Mouse (Mus musculus): Measurements from ENCODE around the gene Slc39a2.
"Not testable (repeated sequence)": the region's sequence is repeated elsewhere in the genome, so short reads cannot be mapped to it uniquely, and the experiment has no call there.

Gene Slc39a2

DNA sequence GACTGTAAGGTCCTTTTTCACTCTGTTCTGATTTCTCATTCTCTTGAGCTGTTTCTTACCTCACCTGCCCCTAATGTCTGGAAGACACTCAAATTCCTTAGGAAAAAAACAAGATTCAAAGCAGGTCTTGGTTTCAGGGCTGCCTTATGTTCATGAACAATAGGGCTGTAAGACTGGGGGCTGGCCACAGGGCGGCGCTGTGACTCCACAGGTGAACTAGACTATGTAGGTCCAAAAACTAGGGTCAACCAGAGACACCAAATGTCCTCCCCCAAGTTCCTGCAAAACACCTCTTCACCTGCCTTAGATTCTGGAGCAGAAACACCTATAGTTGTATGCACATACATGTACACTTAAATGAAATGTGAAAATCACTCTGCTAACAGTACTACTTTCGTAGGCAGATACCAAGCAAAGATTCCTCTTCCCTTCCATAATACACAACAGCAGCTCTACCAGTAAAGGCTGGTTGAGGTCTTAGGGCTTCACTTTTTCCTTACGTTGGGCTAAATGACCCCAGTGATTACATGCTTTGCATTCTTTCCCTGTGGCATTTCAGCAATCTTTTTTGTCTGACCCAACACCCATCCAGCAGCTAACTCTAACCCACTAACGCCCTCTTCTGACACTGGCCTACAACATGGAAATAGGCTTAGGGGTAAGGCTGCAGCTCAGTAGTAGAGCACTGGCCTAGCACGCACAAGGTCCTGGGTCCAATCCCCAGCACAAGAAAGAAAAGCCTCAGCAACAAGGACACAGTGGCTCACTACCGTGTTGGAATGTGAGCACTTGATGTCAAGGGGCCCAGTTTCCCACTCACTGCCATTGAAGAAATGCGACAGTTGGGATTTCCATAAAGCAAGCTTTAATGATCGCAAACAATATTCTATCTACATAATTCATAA, 10.4 kb downstream of the Slc39a2 start:
- in situ Hi-C loops (cut with MboI; ENCODE audit: low sequenced_read_pairs) = no loop called here

DNA sequence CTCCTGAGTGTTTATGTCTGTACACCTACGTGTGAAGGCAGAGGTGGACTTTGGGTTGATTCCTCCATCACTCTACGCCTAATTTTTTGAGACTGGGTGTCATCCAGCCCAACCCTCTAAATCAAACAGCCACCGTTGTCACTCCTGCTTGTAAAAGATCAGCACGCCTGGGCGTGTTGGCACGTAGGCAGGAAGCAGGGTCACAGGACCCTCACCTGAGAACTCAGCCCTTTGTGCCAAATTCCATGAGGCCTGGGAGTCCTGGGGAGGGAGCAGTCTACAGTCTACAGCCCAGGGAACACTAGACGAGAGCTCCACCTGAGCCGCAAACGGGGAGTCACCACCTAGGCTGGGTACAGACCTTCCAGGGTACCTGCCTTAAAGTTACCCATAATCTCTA, 11.1 kb downstream of the Slc39a2 start:
- in situ Hi-C loops (cut with MboI; ENCODE audit: low sequenced_read_pairs) = no loop called here

- in situ Hi-C loops (cut with MboI; ENCODE audit: low sequenced_read_pairs) = loop anchor here (5.0 kb wide), 1 partner anchor 103 kb away; no protein-coding TSS in a partner anchor
These were observed 12.0 kb downstream of the Slc39a2 start for GRCm38 (mm10) chr14:51904706-51905105.

- in situ Hi-C loops (cut with MboI; ENCODE audit: low sequenced_read_pairs) = loop anchor here (5.0 kb wide), 1 partner anchor 101 kb away; no protein-coding TSS in a partner anchor
These were observed 13.4 kb downstream of the Slc39a2 start for GRCm38 (mm10) chr14:51906102-51906501.

- in situ Hi-C loops (cut with MboI; ENCODE audit: low sequenced_read_pairs) = no loop called here
These were observed 18.6 kb downstream of the Slc39a2 start for GRCm38 (mm10) chr14:51911301-51911700.

- in situ Hi-C loops (cut with MboI; ENCODE audit: low sequenced_read_pairs) = no loop called here
These were observed 19.8 kb downstream of the Slc39a2 start for GRCm38 (mm10) chr14:51912391-51913061.

GRCm38 (mm10) chr14:51913062-51913959, 20.6 kb downstream of the Slc39a2 start:
- in situ Hi-C loops (cut with MboI; ENCODE audit: low sequenced_read_pairs) = no loop called here

GRCm38 (mm10) chr14:51913960-51914762, 21.5 kb downstream of the Slc39a2 start, which contains the start of gene Ndrg2:
Gene Ndrg2 (minus strand): TSS chr14:51914158.
- in situ Hi-C loops (cut with MboI; ENCODE audit: low sequenced_read_pairs) = no loop called here

GRCm38 (mm10) chr14:51915030-51915429, 22.3 kb downstream of the Slc39a2 start:
- in situ Hi-C loops (cut with MboI; ENCODE audit: low sequenced_read_pairs) = no loop called here

- in situ Hi-C loops (cut with MboI; ENCODE audit: low sequenced_read_pairs) = no loop called here
These were observed 23.9 kb downstream of the Slc39a2 start for GRCm38 (mm10) chr14:51916539-51916938.

- in situ Hi-C loops (cut with MboI; ENCODE audit: low sequenced_read_pairs) = no loop called here
These were observed 25.4 kb downstream of the Slc39a2 start, which contains the start of gene Tppp2 for GRCm38 (mm10) chr14:51918125-51918524. Gene Tppp2 (plus strand): TSS chr14:51918425.

- in situ Hi-C loops (cut with MboI; ENCODE audit: low sequenced_read_pairs) = no loop called here
These were observed 26.3 kb downstream of the Slc39a2 start for GRCm38 (mm10) chr14:51918966-51919365.

- in situ Hi-C loops (cut with MboI; ENCODE audit: low sequenced_read_pairs) = no loop called here
These were observed 29.3 kb downstream of the Slc39a2 start for GRCm38 (mm10) chr14:51921759-51922570.

- in situ Hi-C loops (cut with MboI; ENCODE audit: low sequenced_read_pairs) = no loop called here
These were observed 29.8 kb downstream of the Slc39a2 start, which contains the start of gene Rnase13 for GRCm38 (mm10) chr14:51922571-51922865. Gene Rnase13 (minus strand): TSS chr14:51922773.

DNA sequence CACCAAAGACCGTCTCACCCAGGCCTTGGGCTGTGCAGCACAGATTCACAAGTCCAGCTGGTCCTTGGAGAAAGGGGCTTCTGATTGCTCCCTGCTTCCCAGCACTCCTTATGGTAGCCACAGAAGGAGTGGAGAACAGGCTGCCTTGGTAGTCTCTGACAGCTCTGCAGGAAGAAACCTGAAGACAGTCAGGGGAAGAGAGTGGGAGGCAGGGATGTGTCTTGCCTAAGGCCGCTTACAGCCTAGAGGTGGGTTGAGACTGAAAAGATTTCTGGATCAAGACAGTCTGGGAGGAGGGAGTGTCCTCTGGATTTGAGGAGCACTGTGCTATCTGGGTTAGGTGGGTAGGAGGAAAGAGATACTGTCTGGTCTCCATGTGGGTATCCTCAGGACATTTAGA, 30.2 kb downstream of the Slc39a2 start:
- in situ Hi-C loops (cut with MboI; ENCODE audit: low sequenced_read_pairs) = no loop called here

DNA sequence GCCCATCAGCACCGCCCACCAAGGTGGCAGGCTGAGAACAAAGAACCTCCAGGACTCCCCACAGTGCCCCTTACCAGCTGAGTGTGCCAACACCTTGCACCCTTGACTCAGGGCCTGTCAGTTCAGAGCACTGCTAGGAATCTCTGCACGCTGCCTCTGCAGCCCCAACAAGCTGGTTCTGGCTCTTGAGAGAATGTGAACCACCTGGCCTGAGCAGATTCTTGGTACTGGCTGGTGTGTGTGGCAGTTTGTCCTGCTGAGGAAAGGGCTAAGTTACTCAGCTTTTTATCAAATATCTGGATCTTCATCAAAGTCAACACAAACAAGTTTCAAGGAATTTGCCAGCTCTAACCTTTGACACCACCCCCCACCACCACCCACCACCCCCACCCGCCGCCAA, 30.8 kb downstream of the Slc39a2 start:
- in situ Hi-C loops (cut with MboI; ENCODE audit: low sequenced_read_pairs) = no loop called here

DNA sequence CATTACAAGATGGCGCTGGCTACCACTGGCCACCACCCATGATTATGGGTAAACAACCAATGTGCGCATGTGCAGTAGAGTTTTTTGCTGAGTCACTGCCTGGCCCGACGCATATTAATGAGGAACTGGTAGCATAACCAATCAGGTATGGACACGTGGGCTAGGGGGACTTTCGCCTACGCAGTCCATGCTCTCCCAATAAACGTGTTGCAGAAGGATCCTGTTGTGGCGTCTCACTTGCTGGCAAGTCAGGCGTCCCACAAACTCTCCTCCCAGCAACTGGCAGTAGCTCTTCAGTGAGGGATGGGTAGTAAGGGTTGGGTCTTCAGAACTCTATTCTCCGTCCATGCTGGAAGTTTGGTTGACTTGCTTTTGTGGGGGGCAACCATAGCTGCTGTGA, 34.2 kb downstream of the Slc39a2 start:
- in situ Hi-C loops (cut with MboI; ENCODE audit: low sequenced_read_pairs) = not testable (repeated sequence)

DNA sequence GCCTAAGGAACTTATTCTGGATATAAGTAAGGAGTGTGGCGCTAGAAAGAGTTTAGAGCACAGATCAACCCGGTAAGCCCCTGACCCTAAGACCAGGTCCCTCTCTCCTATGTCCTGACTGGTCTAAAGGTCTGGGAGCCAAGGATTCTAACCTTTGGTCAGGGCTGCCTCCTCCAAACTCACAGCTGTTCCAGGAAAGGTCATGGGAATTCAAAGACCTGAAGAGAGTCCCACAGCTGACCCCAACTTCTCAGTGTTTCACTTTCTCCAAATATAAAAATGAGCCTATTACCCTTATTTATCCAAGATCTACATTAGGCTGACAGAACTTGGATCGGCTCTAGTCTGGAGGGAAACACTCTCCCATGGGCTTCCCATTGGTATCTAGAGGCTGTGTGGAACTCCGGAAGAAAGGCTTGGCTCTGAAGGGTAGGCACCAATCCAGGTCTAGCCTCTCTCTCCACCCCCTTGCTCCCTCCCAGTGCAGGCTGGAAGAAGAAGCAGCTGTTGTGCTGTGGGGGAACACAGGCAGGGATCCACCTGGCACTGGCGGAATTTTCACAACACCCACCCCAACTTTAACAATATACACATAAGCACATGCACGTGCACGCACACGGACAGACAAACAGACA, 36.7 kb downstream of the Slc39a2 start:
- in situ Hi-C loops (cut with MboI; ENCODE audit: low sequenced_read_pairs) = no loop called here

DNA sequence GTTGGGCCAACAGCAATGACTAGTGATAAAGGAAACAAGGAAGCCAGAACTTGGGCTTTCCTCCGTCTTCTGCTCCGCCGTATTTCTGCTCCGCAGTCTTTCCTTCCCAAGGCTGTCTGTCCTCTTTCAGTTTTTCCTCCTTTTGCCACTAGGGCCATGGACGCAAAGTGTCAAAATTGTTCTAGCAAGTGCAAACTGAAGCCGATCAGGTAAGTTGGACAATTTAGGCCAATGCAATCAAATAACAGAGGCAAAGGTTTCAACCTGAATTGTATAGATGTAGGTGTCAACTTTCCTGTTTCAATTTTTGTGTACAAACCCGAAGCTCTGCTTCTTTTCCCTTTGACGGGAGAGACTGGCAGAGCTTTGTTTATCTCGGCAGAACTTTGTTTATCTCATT, 37.3 kb downstream of the Slc39a2 start:
- in situ Hi-C loops (cut with MboI; ENCODE audit: low sequenced_read_pairs) = no loop called here
